Mouse (Mus musculus) intestine, embryonic 14.5 days (tissue): Measurements from ENCODE around the gene Pkp4. TPM values are rescaled to one million over a fixed set of nuclear protein-coding genes. Genes with fewer than 3 reads are reported as not detected.

Experiments
- ATAC-seq: fragments of 200-750 bp; cut with Nextera tagmentation; replicated peaks from 2 replicates; pipeline ENCODE4 v1.8.0; 2017; ENCODE audit warnings: low read depth, moderate number of reproducible peaks, moderate TSS enrichment, moderate library complexity; ENCODE audit not compliant: low FRiP score, low TSS enrichment
- DNase-seq: peaks from one replicate; pipeline ENCODE4 v3.0.0-alpha.2; 2018; ENCODE audit warnings: low spot score
- H3K27ac ChIP-seq: fragments of 300-500 bp; sonication (generic); 2 replicates; pipeline ENCODE4 v1.5.1; 2014; ENCODE audit warnings: low read depth, mild to moderate bottlenecking, control low read depth
- H3K27me3 ChIP-seq: fragments of 300-500 bp; sonication (generic); replicated peaks from 2 replicates; pipeline ENCODE4 v1.6.1; 2014; ENCODE audit warnings: low read length, control low read depth; ENCODE audit not compliant: control insufficient read depth, insufficient read depth
- H3K36me3 ChIP-seq: fragments of 300-500 bp; sonication (generic); 2 replicates; pipeline ENCODE4 v1.6.1; 2014; ENCODE audit warnings: low read length, control low read depth; ENCODE audit not compliant: control insufficient read depth, insufficient read depth
- H3K4me1 ChIP-seq: fragments of 300-500 bp; sonication (generic); replicated peaks from 2 replicates; pipeline ENCODE4 v1.6.1; 2014; ENCODE audit warnings: low read length, control low read depth, mixed read lengths; ENCODE audit not compliant: control insufficient read depth, insufficient read depth
- H3K4me2 ChIP-seq: fragments of 300-500 bp; sonication (generic); 2 replicates; pipeline ENCODE4 v1.6.1; 2014; ENCODE audit warnings: low read length
- H3K4me3 ChIP-seq: fragments of 300-500 bp; sonication (generic); 2 replicates; pipeline ENCODE4 v1.5.1; 2014; ENCODE audit warnings: low read depth, low read length, control low read depth, mixed read lengths
- H3K9ac ChIP-seq: fragments of 300-500 bp; sonication (generic); 2 replicates; pipeline ENCODE4 v1.6.1; 2014; ENCODE audit warnings: mild to moderate bottlenecking, low read length
- H3K9me3 ChIP-seq: fragments of 300-500 bp; sonication (generic); 2 replicates; pipeline ENCODE4 v1.6.1; 2016; ENCODE audit warnings: low read length, control low read depth; ENCODE audit not compliant: control insufficient read depth
- WGBS: fragments of 180-500 bp; shearing (Covaris S2); extraction: QIAGEN DNeasy Blood & Tissue Kit; methylation state at CpG from one replicate; pipeline ENCODE4 v1.1.7; 2014; 5-methylcytosine and 5-hydroxymethylcytosine counted together
- polyA plus RNA-seq: library from polyadenylated mRNA; unstranded; fragments of >200 nt; fragmentation: Nextera tagmentation; extraction: Ambion mirVana; gene quantifications from 2 replicates; pipeline ENCODE4 v1.2.1, GENCODE M21; 2014

The Pkp4 gene
- polyA plus RNA-seq, 1 experiment from 2014 or later: 24.4 TPM

GRCm38 (mm10) chr2:59212430-59212829 lies 51.8 kb downstream of the Pkp4 start:
- ATAC-seq (no peak), DNase-seq (peak; percentile 38)
- peaks cover 1% of the 10 kb centered on the region; the same call in 1 of the 2 replicates for H3K36me3 ChIP-seq
- no peaks in the 10 kb centered on the region for H3K9me3 ChIP-seq
- 0 out of 2 replicates have a peak, but pooled peaks cover 3% of the 10 kb centered on the region for H3K4me1 ChIP-seq
- WGBS: 81% methylated on average over 4 of the region's 4 CpGs
- no peak overlapping the region for H3K4me3 ChIP-seq
- H3K9ac ChIP-seq: no peak overlapping the region
- H3K27me3 ChIP-seq: no peaks in the 10 kb centered on the region
- no peak overlapping the region for H3K4me2 ChIP-seq
- no peak overlapping the region for H3K27ac ChIP-seq

DNA sequence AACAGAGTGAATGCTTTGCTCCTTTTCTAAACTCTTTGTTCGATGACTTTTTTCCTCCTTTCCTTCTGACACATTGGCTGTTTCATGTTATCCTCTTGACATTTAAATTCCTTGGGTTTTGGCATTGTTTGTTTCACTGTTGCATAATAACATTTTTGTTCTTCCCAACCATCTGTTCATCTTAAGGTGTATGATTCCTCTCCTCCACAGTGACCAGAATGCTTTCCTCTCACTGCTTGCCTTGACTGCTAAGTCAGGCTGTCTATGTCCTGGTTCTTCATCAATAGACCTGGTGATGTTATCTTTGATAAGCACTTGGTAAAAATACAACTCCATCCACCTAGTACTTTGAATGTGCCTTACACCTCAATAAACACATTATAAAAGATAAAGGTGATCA lies 52.2 kb downstream of the Pkp4 start:
- no peak for DNase-seq
- Histone ChIP-seq H3K27ac (no peak overlapping the region), H3K9me3 (no peaks in the 10 kb centered on the region), H3K4me1 (0 out of 2 replicates have a peak, but pooled peaks cover under 1% of the 10 kb centered on the region), H3K9ac (no peak overlapping the region), H3K27me3 (no peaks in the 10 kb centered on the region), H3K36me3 (peaks cover 5% of the 10 kb centered on the region; the same call in 1 of the 2 replicates), H3K4me3 (no peak overlapping the region), H3K4me2 (no peak overlapping the region)
- no peak for ATAC-seq
- WGBS: 90% methylated on average over 1 of the region's 1 CpGs

GRCm38 (mm10) chr2:59217931-59218330 lies 57.3 kb downstream of the Pkp4 start:
- ATAC-seq (no peak), DNase-seq (peak; percentile 36)
- Histone ChIP-seq H3K36me3 (peaks cover 5% of the 10 kb centered on the region; the same call in 1 of the 2 replicates), H3K4me2 (no peak overlapping the region), H3K27ac (no peak overlapping the region), H3K27me3 (no peaks in the 10 kb centered on the region), H3K4me1 (peaks cover 9% of the 10 kb centered on the region; the same call in 1 of the 2 replicates), H3K4me3 (no peak overlapping the region), H3K9me3 (no peaks in the 10 kb centered on the region), H3K9ac (no peak overlapping the region)
- WGBS: 86% methylated on average over 6 of the region's 6 CpGs

DNA sequence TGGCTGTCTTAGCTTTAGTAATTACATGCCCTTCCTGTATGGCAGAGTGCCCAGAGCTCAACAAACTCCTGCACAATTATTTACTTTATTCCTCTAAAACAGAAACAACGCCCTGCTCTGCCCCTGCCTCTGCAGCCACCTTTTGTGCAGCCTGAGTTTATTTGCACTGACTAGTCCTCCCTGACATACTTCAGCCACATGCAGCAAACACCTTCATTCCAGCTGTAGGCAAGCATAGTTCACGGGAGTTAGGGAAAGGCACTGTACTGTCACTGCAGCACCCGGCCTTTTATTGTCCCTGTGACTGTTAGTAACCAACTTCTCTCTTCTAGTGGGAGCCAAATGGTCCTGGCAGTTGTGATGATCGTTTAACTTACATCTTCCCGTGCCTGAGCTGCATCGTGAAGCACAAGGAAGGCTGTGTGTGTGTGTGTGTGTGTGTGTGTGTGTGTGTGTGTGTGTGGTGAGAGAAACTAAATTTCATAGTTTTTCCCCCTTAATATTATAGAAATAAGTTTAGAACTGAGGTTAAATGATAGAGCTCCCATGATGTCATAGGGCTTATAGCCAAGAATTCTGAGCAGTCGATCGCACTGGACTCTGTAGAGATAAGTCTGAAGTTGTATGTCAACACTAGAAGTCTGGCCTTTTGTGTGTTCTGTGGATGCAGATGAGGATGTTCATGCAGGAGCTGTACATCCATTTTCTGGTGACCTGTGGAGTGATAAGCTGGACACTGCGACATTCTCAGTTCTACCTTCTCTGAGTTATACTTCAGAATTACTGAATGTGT lies 59.5 kb downstream of the Pkp4 start:
- Histone ChIP-seq H3K27ac (0 out of 2 replicates have a peak overlapping the region, but pooled peaks have one; percentile 3), H3K9me3 (no peaks in the 10 kb centered on the region), H3K9ac (no peak overlapping the region), H3K4me3 (no peak overlapping the region), H3K27me3 (no peaks in the 10 kb centered on the region), H3K4me2 (no peak overlapping the region), H3K4me1 (peaks cover 9% of the 10 kb centered on the region; the same call in 1 of the 2 replicates), H3K36me3 (peaks cover 5% of the 10 kb centered on the region; the same call in 1 of the 2 replicates)
- 27% methylated on average over 9 of the region's 9 CpGs for WGBS
- DNase-seq (peak; percentile 53), ATAC-seq (no peak)

- DNase-seq: no peak
- ATAC-seq: no peak
- no peaks in the 10 kb centered on the region for H3K4me1 ChIP-seq
- H3K27me3 ChIP-seq: no peaks in the 10 kb centered on the region
- no peak overlapping the region for H3K4me2 ChIP-seq
- H3K9ac ChIP-seq: no peak overlapping the region
- WGBS: 88% methylated on average over 4 of the region's 4 CpGs
- H3K36me3 ChIP-seq: no peaks in the 10 kb centered on the region
- no peak overlapping the region for H3K4me3 ChIP-seq
- H3K9me3 ChIP-seq: no peaks in the 10 kb centered on the region
- H3K27ac ChIP-seq: no peak overlapping the region
These were observed 65.7 kb downstream of the Pkp4 start for GRCm38 (mm10) chr2:59226383-59226782.

DNA sequence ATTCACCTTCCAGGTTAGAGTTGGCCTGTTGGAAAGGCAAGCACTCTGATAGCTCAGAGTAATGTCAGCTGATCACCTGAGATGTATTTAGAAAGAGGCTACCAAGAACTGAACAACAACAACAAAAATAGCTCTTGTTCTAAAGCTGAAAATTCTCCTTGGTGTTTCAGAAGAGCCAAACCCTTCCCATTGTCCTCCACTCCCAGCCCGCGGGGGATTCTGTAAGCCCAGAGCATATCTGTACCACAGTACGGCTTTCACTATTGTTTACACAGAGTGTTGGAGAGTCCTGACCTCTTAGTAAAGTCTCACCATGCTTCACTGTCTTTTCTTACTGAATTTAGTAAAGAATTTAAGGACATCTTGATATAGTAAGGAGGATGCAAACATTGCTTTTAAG lies 66.4 kb downstream of the Pkp4 start:
- WGBS: 61% methylated on average over 3 of the region's 3 CpGs
- H3K4me1 ChIP-seq: no peaks in the 10 kb centered on the region
- DNase-seq: no peak
- H3K9me3 ChIP-seq: no peaks in the 10 kb centered on the region
- H3K4me2 ChIP-seq: no peak overlapping the region
- no peak overlapping the region for H3K4me3 ChIP-seq
- H3K27ac ChIP-seq: no peak overlapping the region
- no peak overlapping the region for H3K9ac ChIP-seq
- H3K36me3 ChIP-seq: peaks cover 3% of the 10 kb centered on the region
- H3K27me3 ChIP-seq: no peaks in the 10 kb centered on the region
- ATAC-seq: no peak

GRCm38 (mm10) chr2:59227508-59228263 lies 67.0 kb downstream of the Pkp4 start:
- Histone ChIP-seq H3K36me3 (peaks cover 7% of the 10 kb centered on the region), H3K4me3 (no peak overlapping the region), H3K4me2 (no peak overlapping the region), H3K9me3 (no peaks in the 10 kb centered on the region), H3K27ac (no peak overlapping the region), H3K4me1 (no peaks in the 10 kb centered on the region), H3K9ac (no peak overlapping the region), H3K27me3 (no peaks in the 10 kb centered on the region)
- 69% methylated on average over 8 of the region's 8 CpGs for WGBS
- DNase-seq: no peak
- ATAC-seq: no peak

DNA sequence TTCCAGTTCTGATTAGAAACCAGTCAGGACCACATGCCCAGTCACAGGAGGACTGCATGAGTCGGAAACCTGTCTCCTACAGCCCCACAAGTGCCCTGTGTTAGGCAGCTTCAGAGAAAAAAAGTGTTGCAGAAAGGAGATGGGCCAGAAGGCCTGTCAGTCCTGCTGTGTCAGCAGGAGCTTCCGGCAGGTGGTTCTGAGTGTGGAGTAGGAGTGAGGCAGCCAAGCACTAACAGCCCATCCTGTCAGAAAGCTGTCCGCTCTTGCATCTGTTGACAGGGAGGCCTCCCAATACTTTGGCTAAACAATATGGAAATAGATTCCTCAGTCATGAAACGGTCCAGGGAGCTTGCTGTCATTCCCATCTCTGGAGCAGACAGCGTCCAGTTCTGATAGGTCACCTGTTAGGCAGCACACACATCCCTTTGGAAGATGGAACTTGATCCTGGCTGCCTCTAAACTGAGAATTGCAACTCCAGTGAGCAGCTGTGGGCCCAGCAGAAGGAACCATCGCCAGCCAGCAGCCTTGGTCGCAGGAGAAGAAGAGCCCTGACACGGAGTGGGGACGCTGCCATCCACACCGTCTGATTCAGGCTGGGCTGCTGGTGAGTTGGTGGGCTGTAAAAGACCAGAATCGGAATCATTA lies 68.7 kb downstream of the Pkp4 start:
- ATAC-seq: no peak
- H3K4me1 ChIP-seq: no peaks in the 10 kb centered on the region
- H3K9ac ChIP-seq: no peak overlapping the region
- peaks cover 7% of the 10 kb centered on the region for H3K36me3 ChIP-seq
- H3K27ac ChIP-seq: no peak overlapping the region
- WGBS: 88% methylated on average over 11 of the region's 11 CpGs
- no peaks in the 10 kb centered on the region for H3K27me3 ChIP-seq
- no peaks in the 10 kb centered on the region for H3K9me3 ChIP-seq
- no peak for DNase-seq
- H3K4me2 ChIP-seq: no peak overlapping the region
- H3K4me3 ChIP-seq: no peak overlapping the region
